Mouse (Mus musculus): ENCODE measurements around the gene Mtus2. TPM values are rescaled to one million over a fixed set of nuclear protein-coding genes. Genes with fewer than 3 reads are reported as not detected.

Gene Mtus2
- total RNA-seq, 1 experiment from 2014 or later, result 3.0 TPM

- no peak for ATAC-seq (ENCODE audit: extremely low read depth, insufficient number of reproducible peaks, low FRiP score, poor library complexity, severe bottlenecking)
Measured at GRCm38 (mm10) chr5:148239757-148240156, 282.6 kb downstream of the Mtus2 start.

DNA sequence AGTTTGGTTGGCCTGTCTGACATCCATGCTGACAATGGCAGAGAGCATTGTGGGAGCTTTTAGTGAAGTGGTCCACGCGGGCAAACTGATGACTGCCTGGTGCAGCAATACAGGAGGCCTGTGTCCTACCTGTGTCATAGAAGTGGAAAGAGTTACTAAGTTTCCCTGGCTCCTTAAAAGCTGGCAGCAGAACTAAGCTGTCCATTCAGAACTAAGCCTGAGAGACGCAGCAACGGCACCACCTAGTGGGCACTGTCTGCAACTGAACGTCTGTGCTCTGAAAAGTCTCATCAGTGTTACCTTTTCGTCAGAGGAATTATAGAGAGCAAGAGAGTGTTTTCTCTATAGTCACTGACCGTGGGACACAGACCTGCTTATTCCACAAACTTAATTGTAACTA is 284.8 kb downstream of the Mtus2 start:
- no peak for ATAC-seq (ENCODE audit: extremely low read depth, insufficient number of reproducible peaks, low FRiP score, poor library complexity, severe bottlenecking)

GRCm38 (mm10) chr5:148244471-148244870 is 287.4 kb downstream of the Mtus2 start:
- ATAC-seq (ENCODE audit: extremely low read depth, insufficient number of reproducible peaks, low FRiP score, poor library complexity, severe bottlenecking), result no peak

DNA sequence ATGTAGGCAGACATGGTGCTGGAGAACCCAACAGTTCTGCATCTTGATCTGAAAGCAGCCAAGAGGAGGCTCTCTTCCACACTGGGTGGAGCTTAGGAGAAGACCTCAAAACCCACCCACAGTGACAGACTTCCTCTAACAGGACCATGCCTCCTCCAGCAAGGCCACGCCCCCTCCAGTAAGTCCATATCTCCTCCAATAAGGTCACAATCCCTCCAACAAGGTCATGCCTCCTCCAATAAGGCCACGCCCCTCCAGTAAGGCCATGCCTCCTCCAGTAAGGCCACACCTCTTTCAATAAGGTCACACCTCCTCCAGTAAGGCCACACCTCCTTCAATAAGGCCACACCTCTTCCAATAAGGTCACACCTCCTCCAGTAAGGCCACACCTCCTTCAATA is 288.3 kb downstream of the Mtus2 start:
- no peak for ATAC-seq (ENCODE audit: extremely low read depth, insufficient number of reproducible peaks, low FRiP score, poor library complexity, severe bottlenecking)

GRCm38 (mm10) chr5:148248236-148248635 is 291.1 kb downstream of the Mtus2 start:
- ATAC-seq (ENCODE audit: extremely low read depth, insufficient number of reproducible peaks, low FRiP score, poor library complexity, severe bottlenecking), result no peak

DNA sequence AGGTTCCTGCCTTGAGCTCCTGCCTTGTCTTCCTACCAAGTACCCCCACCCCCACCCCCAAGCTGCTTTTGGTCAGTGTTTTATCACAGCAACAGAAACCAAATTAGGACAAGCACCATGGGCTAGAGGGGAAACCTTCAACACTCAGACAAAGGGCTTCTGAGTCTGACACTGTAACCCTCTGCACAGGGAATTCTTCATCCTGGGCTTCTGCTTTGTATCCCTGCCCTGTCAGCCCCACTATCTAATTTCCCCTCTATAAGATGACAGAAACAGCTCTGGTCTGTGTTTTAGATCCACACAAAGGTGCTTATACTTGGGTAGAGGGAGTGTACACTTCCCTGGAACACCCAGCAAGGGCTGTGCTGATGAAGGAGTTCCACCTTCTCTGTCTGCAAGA is 294.7 kb downstream of the Mtus2 start:
- no peak for ATAC-seq (ENCODE audit: extremely low read depth, insufficient number of reproducible peaks, low FRiP score, poor library complexity, severe bottlenecking)

DNA sequence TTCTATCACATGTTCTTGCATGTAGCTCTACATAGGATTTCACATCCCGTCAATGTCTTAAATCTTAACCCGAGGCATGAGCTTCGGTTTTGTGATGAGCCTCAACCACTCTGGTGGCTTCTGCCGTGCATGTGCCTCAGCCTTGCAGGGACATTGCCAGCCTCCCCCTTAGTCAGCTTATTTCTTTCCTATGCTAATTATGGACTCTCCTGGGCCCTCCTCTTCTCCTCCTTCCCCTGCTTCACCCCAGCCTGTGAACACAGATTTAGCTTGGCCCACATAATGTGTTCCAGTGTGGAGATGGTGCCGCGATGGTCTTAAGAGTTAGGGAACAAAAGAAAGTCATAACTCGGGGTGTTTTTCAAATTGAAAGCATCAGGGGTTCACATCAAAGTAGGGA is 304.9 kb downstream of the Mtus2 start:
- ATAC-seq (ENCODE audit: extremely low read depth, insufficient number of reproducible peaks, low FRiP score, poor library complexity, severe bottlenecking), result no peak

GRCm38 (mm10) chr5:148264819-148265707 is 307.9 kb downstream of the Mtus2 start:
- ATAC-seq (ENCODE audit: extremely low read depth, insufficient number of reproducible peaks, low FRiP score, poor library complexity, severe bottlenecking), result no peak

- ATAC-seq (ENCODE audit: extremely low read depth, insufficient number of reproducible peaks, low FRiP score, poor library complexity, severe bottlenecking), result no peak
Measured at GRCm38 (mm10) chr5:148266841-148267240, 309.7 kb downstream of the Mtus2 start.

GRCm38 (mm10) chr5:148267446-148267845 is 310.3 kb downstream of the Mtus2 start:
- ATAC-seq (ENCODE audit: extremely low read depth, insufficient number of reproducible peaks, low FRiP score, poor library complexity, severe bottlenecking), result no peak

DNA sequence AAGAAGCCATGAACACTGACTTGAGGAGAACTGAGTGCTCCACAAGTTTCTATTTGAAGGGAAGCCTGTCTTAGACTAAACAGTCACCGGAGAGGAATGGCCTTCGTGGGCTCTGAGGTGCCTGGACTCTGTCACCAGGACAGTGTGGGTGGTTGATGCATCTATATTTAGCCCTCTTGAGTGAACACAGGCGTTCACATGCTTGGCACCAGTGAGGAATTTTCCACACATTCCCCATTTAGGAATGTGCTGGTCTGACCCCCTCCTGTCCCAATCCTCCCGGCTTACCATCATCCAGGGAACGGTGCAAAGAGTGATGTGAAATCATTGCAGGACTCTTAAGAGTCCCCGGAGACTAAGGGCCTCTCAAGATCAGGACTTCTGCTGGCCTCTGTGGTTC is 314.9 kb downstream of the Mtus2 start:
- no peak for ATAC-seq (ENCODE audit: extremely low read depth, insufficient number of reproducible peaks, low FRiP score, poor library complexity, severe bottlenecking)

DNA sequence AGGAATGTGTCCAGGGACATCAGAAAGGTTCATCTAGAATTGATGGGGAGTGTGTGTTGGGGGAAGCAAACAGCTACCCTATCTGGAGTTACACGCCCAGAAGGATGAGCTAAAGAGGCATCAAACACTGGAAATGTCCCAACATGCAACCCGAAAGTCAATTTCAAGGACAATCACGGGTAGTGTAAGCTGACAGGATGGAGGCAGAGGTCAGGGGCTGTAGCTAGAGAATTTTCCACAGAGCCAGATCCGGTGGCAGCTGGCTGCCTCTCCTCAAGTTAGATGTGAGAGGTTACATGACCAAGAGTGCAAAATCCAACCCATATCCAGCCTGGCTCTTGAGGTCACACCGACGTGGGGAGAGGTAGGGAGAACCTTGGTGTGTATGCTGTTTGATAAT is 315.7 kb downstream of the Mtus2 start:
- no peak for ATAC-seq (ENCODE audit: extremely low read depth, insufficient number of reproducible peaks, low FRiP score, poor library complexity, severe bottlenecking)

- no peak for ATAC-seq (ENCODE audit: extremely low read depth, insufficient number of reproducible peaks, low FRiP score, poor library complexity, severe bottlenecking)
Measured at GRCm38 (mm10) chr5:148278233-148278632, 321.1 kb downstream of the Mtus2 start.

DNA sequence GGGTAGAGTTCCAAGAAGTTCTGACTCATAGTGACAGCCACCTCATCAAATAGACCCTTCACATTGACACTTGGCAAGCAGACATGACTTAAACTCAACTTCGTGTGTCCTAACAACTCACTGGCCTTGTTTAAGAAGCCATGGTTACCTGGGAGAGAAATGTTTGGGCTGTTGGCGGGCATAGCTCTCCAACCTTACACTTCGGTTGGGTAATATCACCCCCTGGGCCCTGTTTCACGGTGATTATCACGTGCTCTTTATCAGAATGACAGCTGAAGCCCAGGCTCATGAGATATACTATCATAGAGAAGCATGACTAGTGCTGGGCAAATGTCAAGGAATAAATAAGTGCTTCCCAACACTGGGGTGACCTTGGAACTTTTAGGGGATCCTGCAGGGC is 323.2 kb downstream of the Mtus2 start:
- ATAC-seq (ENCODE audit: extremely low read depth, insufficient number of reproducible peaks, low FRiP score, poor library complexity, severe bottlenecking), result no peak

- no peak for ATAC-seq (ENCODE audit: extremely low read depth, insufficient number of reproducible peaks, low FRiP score, poor library complexity, severe bottlenecking)
Measured at GRCm38 (mm10) chr5:148282093-148282492, 325.0 kb downstream of the Mtus2 start.

DNA sequence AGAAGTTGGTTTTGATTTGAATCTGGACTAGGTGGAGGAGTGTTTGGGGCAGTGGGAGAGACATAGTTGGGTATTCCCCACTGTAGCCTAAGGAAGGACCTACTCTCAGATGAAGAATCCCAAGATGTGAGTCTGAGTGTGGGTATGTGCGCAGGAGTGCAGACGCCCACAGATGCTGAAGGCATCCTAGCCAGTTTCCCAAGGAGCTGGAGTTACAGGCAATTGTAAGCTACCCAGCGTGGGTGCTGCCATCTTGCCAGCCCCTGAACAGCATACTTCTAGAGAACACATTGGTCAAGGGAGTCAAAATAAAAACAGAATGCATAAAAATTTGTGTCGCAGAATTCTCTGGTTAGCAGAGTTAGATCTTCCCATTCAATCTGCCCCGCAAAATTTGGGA is 325.5 kb downstream of the Mtus2 start:
- ATAC-seq (ENCODE audit: extremely low read depth, insufficient number of reproducible peaks, low FRiP score, poor library complexity, severe bottlenecking), result no peak

DNA sequence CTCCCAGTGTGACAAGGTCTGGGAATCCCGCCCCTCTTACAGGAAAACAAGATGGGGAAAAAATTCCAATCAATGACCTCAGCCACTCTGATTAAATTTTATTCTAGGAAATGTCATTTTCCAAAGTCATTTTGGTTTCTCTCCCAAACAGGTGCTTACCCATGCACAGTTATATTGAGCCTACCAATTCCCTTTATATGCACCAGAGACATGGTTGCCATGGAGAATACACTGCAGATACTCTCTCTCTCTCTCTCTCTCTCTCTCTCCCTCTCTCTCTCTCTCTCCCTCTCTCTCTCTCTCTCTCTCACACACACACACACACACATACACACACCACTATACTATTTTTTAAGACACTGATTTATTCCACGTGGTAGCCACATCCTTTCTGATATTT is 326.1 kb downstream of the Mtus2 start:
- no peak for ATAC-seq (ENCODE audit: extremely low read depth, insufficient number of reproducible peaks, low FRiP score, poor library complexity, severe bottlenecking)

- no peak for ATAC-seq (ENCODE audit: extremely low read depth, insufficient number of reproducible peaks, low FRiP score, poor library complexity, severe bottlenecking)
Measured at GRCm38 (mm10) chr5:148283584-148283983, 326.5 kb downstream of the Mtus2 start.

GRCm38 (mm10) chr5:148287529-148287928 is 330.4 kb downstream of the Mtus2 start:
- no peak for ATAC-seq (ENCODE audit: extremely low read depth, insufficient number of reproducible peaks, low FRiP score, poor library complexity, severe bottlenecking)

- ATAC-seq (ENCODE audit: extremely low read depth, insufficient number of reproducible peaks, low FRiP score, poor library complexity, severe bottlenecking), result no peak
Measured at GRCm38 (mm10) chr5:148288804-148289203, 331.7 kb downstream of the Mtus2 start.

DNA sequence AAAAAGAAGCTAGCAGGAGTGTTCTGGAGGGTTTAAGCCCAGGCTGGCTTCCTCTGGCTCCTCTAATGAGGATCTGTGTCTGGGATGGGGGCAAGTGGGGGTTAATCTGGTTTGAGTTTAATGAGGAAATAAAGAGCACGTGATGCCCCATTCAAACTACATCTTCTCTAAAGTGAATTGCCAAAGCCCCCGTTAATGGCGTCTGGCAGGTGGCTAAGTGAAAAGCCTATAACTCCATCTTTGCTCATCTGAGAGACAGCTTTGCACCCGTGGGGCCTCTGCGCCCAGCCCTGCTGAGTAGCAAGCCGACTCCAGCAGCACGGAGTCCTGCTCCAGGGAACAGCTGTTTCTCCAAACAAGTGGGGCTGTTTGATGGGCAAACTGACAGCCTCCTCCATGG is 332.8 kb downstream of the Mtus2 start:
- no peak for ATAC-seq (ENCODE audit: extremely low read depth, insufficient number of reproducible peaks, low FRiP score, poor library complexity, severe bottlenecking)

Measured in neutrophil, adult 5-6 weeks (primary cell).